Mouse (Mus musculus) MEL (cell line): ENCODE data around the gene P4ha1.

Source experiments
- CTCF ChIP-seq, 3 experiments: IDR thresholded peaks in 2 of 3; conservative IDR thresholded peaks in 1 of 3; 2 replicates each; pipeline ENCODE4 v1.5.1; 2011 to 2012; ENCODE audit warnings: low read length in 3 of 3, low read depth in 2 of 3, mild to moderate bottlenecking in 2 of 3, improper control_type of control experiment in 1 of 3, inconsistent platforms in 1 of 3, mixed read lengths in 1 of 3, moderate library complexity in 1 of 3; ENCODE audit not compliant: control insufficient read depth in 1 of 3, insufficient read depth in 1 of 3, poor library complexity in 1 of 3, severe bottlenecking in 1 of 3
- NRF1 ChIP-seq: IDR thresholded peaks from 2 replicates; pipeline ENCODE4 v1.6.1; 2014; ENCODE audit warnings: low read depth, mild to moderate bottlenecking, inconsistent platforms, low read length, improper control_type of control experiment, moderate library complexity; ENCODE audit not compliant: poor library complexity, insufficient read depth, severe bottlenecking
- POLR2A ChIP-seq, 2 experiments: IDR thresholded peaks; 2 replicates each; pipeline ENCODE4 v1.6.1; 2011 to 2012; ENCODE audit warnings: low read length in 2 of 2, mild to moderate bottlenecking in 2 of 2, control low read depth in 1 of 2, improper control_type of control experiment in 1 of 2, low read depth in 1 of 2, moderate library complexity in 1 of 2; ENCODE audit not compliant: control insufficient read depth in 1 of 2, insufficient read depth in 1 of 2, poor library complexity in 1 of 2

DNA sequence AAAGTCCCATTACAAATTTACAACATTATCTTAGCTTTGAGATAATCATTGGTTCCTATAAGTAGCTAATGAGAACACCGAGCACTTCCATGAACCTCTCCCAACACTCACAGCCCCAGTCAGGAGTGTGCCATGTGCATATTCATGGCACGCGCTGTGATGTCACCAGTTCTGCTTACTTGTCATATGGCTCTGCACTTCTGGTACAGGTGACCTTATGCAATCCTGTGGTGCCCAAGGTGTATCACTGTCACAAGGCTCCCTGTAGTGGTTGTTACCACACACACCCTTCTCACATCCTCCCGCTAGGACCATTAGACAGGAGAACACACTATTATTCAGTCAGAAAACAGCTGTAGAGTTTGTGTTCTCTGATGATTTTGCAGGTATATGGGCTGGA is 43.6 kb downstream of the P4ha1 start:
- TF ChIP-seq CTCF (IDR thresholded peaks at IDR 0.05 in 2 of 3, conservative IDR thresholded peaks at IDR 0.05 in 1 of 3; ENCODE audit: control insufficient read depth in 1 of 3, insufficient read depth in 1 of 3, low read depth in 2 of 3, low read length in 3 of 3, poor library complexity in 1 of 3, severe bottlenecking in 1 of 3) (no peak), POLR2A (IDR thresholded peaks at IDR 0.05; ENCODE audit: control insufficient read depth in 1 of 2, insufficient read depth in 1 of 2, low read depth in 1 of 2, low read length in 2 of 2, poor library complexity in 1 of 2) (no peak), NRF1 (no peak)
